Mouse (Mus musculus) E14TG2a.4 (cell line): ENCODE data around the gene Kmt5b.

Experiments
- CTCF ChIP-seq: conservative IDR thresholded peaks from 2 replicates; pipeline ENCODE4 v1.5.1; 2014; ENCODE audit warnings: low read length
- NANOG ChIP-seq: IDR thresholded peaks from 2 replicates; pipeline ENCODE4 v1.6.1; 2014; ENCODE audit warnings: borderline replicate concordance, low read length, mixed read lengths
- POU5F1 ChIP-seq: IDR thresholded peaks from 2 replicates; pipeline ENCODE4 v1.6.1; 2014; ENCODE audit warnings: low read length, borderline replicate concordance

DNA sequence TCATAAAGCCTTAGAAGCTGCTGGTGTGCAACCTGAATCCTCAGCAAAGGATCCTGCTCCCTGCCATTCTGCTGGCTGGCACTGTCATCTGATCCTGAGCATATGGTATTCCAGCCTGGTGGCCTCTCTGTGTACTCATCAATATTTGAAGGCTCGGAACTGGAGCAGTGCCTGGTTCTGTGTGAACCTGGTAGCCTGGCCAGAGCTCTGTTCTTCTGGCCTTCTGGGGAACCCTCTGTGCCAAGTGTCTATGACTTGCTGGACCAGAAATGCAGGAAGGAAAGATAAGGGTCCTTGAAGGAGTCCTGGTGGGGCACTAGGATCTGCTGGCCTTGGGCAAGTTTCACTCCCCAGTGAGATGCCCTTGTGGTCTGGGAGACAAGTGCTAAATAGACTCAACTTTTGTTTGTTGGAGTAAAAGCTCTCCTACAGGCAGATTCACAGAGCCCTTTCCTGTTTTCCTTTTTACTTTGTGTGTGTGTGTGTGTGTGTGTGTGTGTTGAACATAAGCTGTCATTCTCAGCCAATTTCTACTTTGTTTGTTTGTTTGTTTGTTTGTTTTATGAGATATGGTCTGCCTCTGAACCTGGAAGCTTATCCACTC, 78.7 kb downstream of the Kmt5b start:
- no peak for TF ChIP-seq NANOG
- TF ChIP-seq CTCF, result no peak
- no peak for TF ChIP-seq POU5F1
